Mouse (Mus musculus) gastrocnemius, postnatal 36 days (tissue): ENCODE data around the gene Zfand2a. TPM values are rescaled to one million over a fixed set of nuclear protein-coding genes. Genes with fewer than 3 reads are reported as not detected.

ENCODE experiments used
- DNase-seq, 2 experiments: peaks; one replicate each; pipeline ENCODE4 v3.0.0; 2022
- intact Hi-C: fragments of 180-260 bp; cut with DNase I; formaldehyde crosslinking; loops from one replicate; pipeline ENCODE4 v1.15.1; 2025
- total RNA-seq, 2 experiments: library from RNA; stranded (reverse); gene quantifications; 2 replicates each; pipeline ENCODE4 v1.2.3; 2021

The Zfand2a gene
- total RNA-seq, 2 experiments from 2014 or later = 6.9 to 7.6 TPM

DNA sequence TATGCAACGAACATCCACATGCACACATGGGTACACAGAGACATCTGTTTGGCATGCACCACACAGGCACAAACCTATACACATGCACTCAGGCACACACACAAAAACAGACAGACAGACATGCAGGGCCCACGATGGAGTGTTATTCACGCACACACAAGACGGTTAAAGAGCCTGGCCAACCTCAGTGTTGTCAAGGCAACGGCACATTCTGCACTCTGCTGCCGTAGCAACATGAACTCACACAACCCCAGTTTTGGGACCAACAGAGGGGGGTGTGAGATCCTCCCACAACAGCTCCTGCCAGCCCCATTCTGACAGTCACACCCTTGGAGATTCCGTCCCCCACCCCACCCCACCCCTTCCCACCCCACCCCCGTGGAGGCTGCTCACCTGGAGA is 49.4 kb downstream of the Zfand2a start:
- no peak for DNase-seq
- intact Hi-C loops = no loop called here

DNA sequence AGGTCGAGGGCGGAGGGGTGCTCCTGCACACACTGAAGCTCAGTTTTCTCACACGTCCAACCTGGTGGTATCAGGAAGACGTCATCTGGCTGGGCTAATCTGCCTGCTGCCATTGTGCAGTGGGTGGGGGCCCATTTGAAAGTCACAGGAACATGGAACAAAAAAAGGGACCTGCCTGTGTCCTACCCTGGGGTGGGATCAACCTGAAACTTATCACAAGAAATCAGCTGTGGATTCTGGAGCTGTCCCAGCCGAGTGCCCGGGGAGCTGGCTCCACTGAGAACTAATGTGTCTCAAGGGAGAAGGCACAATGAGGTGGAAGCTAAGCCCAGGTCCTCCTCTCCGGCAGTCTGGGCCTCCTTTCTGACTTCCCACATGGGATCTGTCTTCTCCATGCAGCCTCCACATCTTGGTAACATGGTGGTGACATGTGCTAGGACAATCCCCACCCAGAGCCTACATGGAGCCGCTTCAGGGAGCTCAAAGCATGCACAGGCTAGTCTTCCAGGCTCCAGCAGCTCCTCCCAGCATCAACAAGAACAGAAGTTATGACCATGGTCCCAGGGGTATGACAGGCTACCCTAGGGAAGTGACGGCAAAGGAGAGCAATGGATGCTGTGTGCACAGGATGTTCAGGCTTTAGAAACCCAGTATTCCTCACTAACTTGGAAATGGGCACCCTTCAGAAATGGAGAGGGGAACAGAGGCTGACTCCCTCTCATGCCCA is 50.3 kb downstream of the Zfand2a start:
- intact Hi-C loops = no loop called here
- no peak for DNase-seq

- intact Hi-C loops = no loop called here
- DNase-seq = no peak
Observed at GRCm38 (mm10) chr5:139432747-139433508, 51.4 kb downstream of the Zfand2a start.

DNA sequence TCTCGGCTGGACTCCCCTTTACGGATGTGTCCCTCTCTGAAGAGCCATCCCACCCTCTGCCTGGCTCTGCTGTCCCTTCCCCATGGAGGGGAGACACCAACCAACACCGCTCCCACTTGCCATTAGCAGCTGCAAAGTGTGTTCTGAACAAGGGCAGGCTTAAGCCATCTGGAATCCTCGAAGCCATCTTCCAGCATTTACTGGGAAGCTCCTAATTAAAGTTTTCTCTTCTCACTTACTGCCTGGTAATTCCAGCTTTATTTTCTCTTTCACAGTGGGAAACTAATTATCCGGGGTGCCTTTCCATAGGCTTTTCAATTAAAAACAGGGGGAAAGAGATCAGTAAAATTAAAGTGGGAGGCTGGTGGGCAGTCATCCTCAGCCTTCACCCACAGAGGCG is 52.0 kb downstream of the Zfand2a start:
- DNase-seq = no peak
- intact Hi-C loops = no loop called here

DNA sequence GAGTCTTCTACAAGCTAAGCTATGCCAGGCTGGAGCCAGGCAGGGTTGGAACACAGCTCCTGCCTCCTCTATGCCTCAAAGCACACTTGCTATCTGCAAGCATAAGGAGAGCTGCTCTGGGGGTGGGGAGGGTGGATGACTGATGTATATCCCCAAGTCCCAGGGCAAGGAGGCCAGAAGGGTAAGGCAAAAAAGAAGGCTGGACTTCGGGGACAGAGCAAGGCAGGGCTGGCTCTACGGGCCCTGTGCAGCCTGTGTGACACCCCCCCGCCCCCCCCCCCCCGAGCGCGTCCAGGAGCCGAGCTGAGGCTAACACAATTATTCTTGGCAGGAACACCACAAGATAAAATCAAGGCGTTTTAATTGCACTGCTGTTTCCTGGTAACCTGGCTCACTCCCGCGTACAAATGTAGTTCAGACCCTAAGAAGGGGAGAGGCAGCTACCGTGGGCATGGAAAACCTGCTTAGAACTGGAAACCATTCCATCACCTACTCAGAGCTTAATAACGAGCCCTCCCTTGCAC is 54.5 kb downstream of the Zfand2a start:
- intact Hi-C loops = no loop called here
- DNase-seq = no peak

DNA sequence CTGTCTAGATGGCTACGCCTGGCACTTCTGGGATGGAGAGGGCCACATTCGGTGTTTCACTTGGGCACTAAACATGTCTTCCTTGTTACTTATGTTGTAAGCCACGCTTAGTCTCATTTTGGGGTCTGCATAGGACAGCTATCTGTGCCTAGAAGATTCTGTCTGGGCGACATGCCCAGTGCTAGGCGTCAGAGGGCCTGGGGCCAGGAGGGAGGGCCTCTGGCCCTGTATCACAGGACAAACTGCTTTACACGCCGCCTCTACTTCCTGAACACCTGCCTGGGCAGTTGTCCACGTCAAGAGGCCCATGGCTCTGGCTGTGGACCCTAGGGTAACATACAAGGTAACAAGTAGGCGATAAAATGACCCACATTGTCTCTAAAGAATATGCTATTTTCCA is 56.4 kb downstream of the Zfand2a start:
- intact Hi-C loops = no loop called here
- DNase-seq = no peak

- no peak for DNase-seq
- intact Hi-C loops = no loop called here
Observed at GRCm38 (mm10) chr5:139427001-139427400, 57.3 kb downstream of the Zfand2a start.

GRCm38 (mm10) chr5:139425198-139425597 is 59.2 kb downstream of the Zfand2a start:
- no peak for DNase-seq
- intact Hi-C loops = no loop called here

GRCm38 (mm10) chr5:139423026-139423865 is 61.1 kb downstream of the Zfand2a start, which contains the start of gene Gper1:
Gene Gper1 (plus strand): TSS chr5:139423151.
- intact Hi-C loops = no loop called here
- no peak for DNase-seq

Other genes with a start within 250 kb of the Zfand2a start
- gene Get4, start 232.2 kb downstream of the Zfand2a start, total RNA-seq = 10 to 100 TPM; 28.3 to 29.4 TPM
- 1 to 10 TPM; 1.6 to 1.7 TPM for gene Adap1, start 158.9 kb downstream of the Zfand2a start, total RNA-seq
- 10 to 100 TPM; 52.8 to 68.3 TPM for gene Cox19, start 133.1 kb downstream of the Zfand2a start, total RNA-seq
- not detected for gene Cyp2w1, start 131.9 kb downstream of the Zfand2a start, total RNA-seq
- gene Gpr146, start 106.9 kb downstream of the Zfand2a start, total RNA-seq = 10 to 100 TPM; 25.3 to 30.4 TPM
- under 1 TPM; 0.13 to 0.35 TPM for gene C130050O18Rik, start 79.3 kb downstream of the Zfand2a start, total RNA-seq
- gene Gper1, start 61.4 kb downstream of the Zfand2a start, total RNA-seq = 1 to 10 TPM; 1.1 to 1.2 TPM
- 1 to 10 TPM; 6.1 to 9.2 TPM for gene 3110082I17Rik, start 24.0 kb downstream of the Zfand2a start, total RNA-seq
- gene Uncx, start 58.9 kb upstream of the Zfand2a start, total RNA-seq = not detected